Mouse (Mus musculus) bone marrow macrophage, adult 2 months (primary cell): ENCODE data around the gene Slc16a12. TPM values are rescaled to one million over a fixed set of nuclear protein-coding genes. Genes with fewer than 3 reads are reported as not detected.
"Not testable (repeated sequence)": the region's sequence is repeated elsewhere in the genome, so short reads cannot be mapped to it uniquely, and the experiment has no call there.

Source experiments
- H3K27ac ChIP-seq: 2 replicates; pipeline ENCODE4 v1.5.1; 2012; ENCODE audit warnings: low read depth, low read length; ENCODE audit not compliant: insufficient read depth
- H3K4me1 ChIP-seq: 2 replicates; pipeline ENCODE4 v1.6.1; 2012; ENCODE audit warnings: low read length; ENCODE audit not compliant: control insufficient read depth, insufficient read depth
- H3K4me3 ChIP-seq: 2 replicates; pipeline ENCODE4 v1.5.1; 2012; ENCODE audit warnings: mild to moderate bottlenecking, low read length, moderate library complexity; ENCODE audit not compliant: insufficient read depth
- CTCF ChIP-seq: IDR thresholded peaks from 2 replicates; pipeline ENCODE4 v1.5.1; 2012; ENCODE audit warnings: low read depth, mild to moderate bottlenecking, low read length, moderate library complexity
- POLR2A ChIP-seq: IDR thresholded peaks from 2 replicates; pipeline ENCODE4 v1.6.1; 2012; ENCODE audit warnings: mild to moderate bottlenecking, low read depth, low read length, borderline replicate concordance
- polyA plus RNA-seq: library from polyadenylated mRNA; stranded (reverse); fragments of >200 nt; gene quantifications from 2 replicates; pipeline ENCODE4 v1.2.4, GENCODE M21; 2012; ENCODE audit not compliant: missing spikeins, insufficient read depth, insufficient read length

Gene Slc16a12
- polyA plus RNA-seq, 1 experiment = not detected

GRCm38 (mm10) chr19:34752391-34753092 is 5.5 kb upstream of the Slc16a12 start:
- H3K4me3 ChIP-seq = no peak overlapping the region
- H3K27ac ChIP-seq = no peak overlapping the region
- H3K4me1 ChIP-seq = peaks cover 8% of the 10 kb centered on the region
- TF ChIP-seq POLR2A (no peak), CTCF (no peak)

GRCm38 (mm10) chr19:34751150-34751549 is 4.1 kb upstream of the Slc16a12 start:
- TF ChIP-seq POLR2A = no peak
- no peak for TF ChIP-seq CTCF
- Histone ChIP-seq H3K4me1 (peaks cover 3% of the 10 kb centered on the region), H3K4me3 (no peak overlapping the region), H3K27ac (no peak overlapping the region)

GRCm38 (mm10) chr19:34748992-34749391 is 1.9 kb upstream of the Slc16a12 start:
- H3K4me1 ChIP-seq = no peaks in the 10 kb centered on the region
- no peak overlapping the region for H3K4me3 ChIP-seq
- H3K27ac ChIP-seq = no peak overlapping the region
- TF ChIP-seq CTCF = no peak
- TF ChIP-seq POLR2A = no peak

- not testable (repeated sequence) for H3K4me3 ChIP-seq, H3K4me1 ChIP-seq, H3K27ac ChIP-seq
These were observed 880 bp upstream of the Slc16a12 start for GRCm38 (mm10) chr19:34747969-34748368.

- no peak overlapping the region for H3K4me3 ChIP-seq
- TF ChIP-seq CTCF = no peak
- TF ChIP-seq POLR2A = no peak
These were observed 888 bp downstream of the Slc16a12 start for GRCm38 (mm10) chr19:34746201-34746600.

GRCm38 (mm10) chr19:34745012-34745411 is 2.1 kb downstream of the Slc16a12 start:
- Histone ChIP-seq H3K4me3 (no peak overlapping the region), H3K4me1 (no peaks in the 10 kb centered on the region), H3K27ac (no peak overlapping the region)
- TF ChIP-seq POLR2A (no peak), CTCF (no peak)

More at GRCm38 (mm10) chr19:34746201-34746600, 888 bp downstream of the Slc16a12 start:
- Histone ChIP-seq H3K4me1 (no peaks in the 10 kb centered on the region), H3K27ac (no peak overlapping the region)

GRCm38 (mm10) chr19:34737916-34738315 is 9.2 kb downstream of the Slc16a12 start:
- TF ChIP-seq POLR2A (no peak), CTCF (no peak)
- no peak overlapping the region for H3K4me3 ChIP-seq
- H3K27ac ChIP-seq = no peak overlapping the region
- H3K4me1 ChIP-seq = no peaks in the 10 kb centered on the region; the same call in 1 of the 2 replicates

- H3K4me3 ChIP-seq = no peak overlapping the region
- H3K27ac ChIP-seq = no peak overlapping the region
- TF ChIP-seq POLR2A = no peak
- no peak for TF ChIP-seq CTCF
- peaks cover 2% of the 10 kb centered on the region; the same call in 1 of the 2 replicates for H3K4me1 ChIP-seq
These were observed 11.2 kb downstream of the Slc16a12 start for GRCm38 (mm10) chr19:34735900-34736299.

- TF ChIP-seq POLR2A = no peak
- TF ChIP-seq CTCF = no peak
- no peak overlapping the region for H3K4me3 ChIP-seq
- H3K4me1 ChIP-seq = peaks cover 20% of the 10 kb centered on the region
- H3K27ac ChIP-seq = no peak overlapping the region
These were observed 14.1 kb downstream of the Slc16a12 start for GRCm38 (mm10) chr19:34733020-34733419.

GRCm38 (mm10) chr19:34731356-34731755 is 15.7 kb downstream of the Slc16a12 start:
- no peak overlapping the region for H3K27ac ChIP-seq
- H3K4me1 ChIP-seq = peaks cover 28% of the 10 kb centered on the region
- no peak for TF ChIP-seq POLR2A
- TF ChIP-seq CTCF = no peak
- H3K4me3 ChIP-seq = no peak overlapping the region

GRCm38 (mm10) chr19:34730584-34730983 is 16.5 kb downstream of the Slc16a12 start:
- no peak overlapping the region for H3K4me3 ChIP-seq
- TF ChIP-seq CTCF = no peak
- no peak for TF ChIP-seq POLR2A
- H3K4me1 ChIP-seq = peaks cover 32% of the 10 kb centered on the region
- H3K27ac ChIP-seq = no peak overlapping the region
